Mouse (Mus musculus) liver, adult 2 months (tissue): ENCODE data around the gene Elmod3. TPM values are rescaled to one million over a fixed set of nuclear protein-coding genes. Genes with fewer than 3 reads are reported as not detected.
"Not testable (repeated sequence)": the region's sequence is repeated elsewhere in the genome, so short reads cannot be mapped to it uniquely, and the experiment has no call there.

ENCODE experiments used
- DNase-seq: peaks from one replicate; pipeline ENCODE4 v3.0.0-alpha.2; 2011; ENCODE audit warnings: low read depth, low spot score; ENCODE audit errors: extremely low read depth
- H3K27ac ChIP-seq: fragments of 200-500 bp; replicated peaks from 2 replicates; pipeline ENCODE4 v1.5.1; 2012; ENCODE audit warnings: low read depth, mild to moderate bottlenecking, control low read depth, inconsistent platforms, low read length; ENCODE audit not compliant: insufficient read depth
- H3K27me3 ChIP-seq: fragments of 200-500 bp; 2 replicates; pipeline ENCODE4 v1.6.1; 2012; ENCODE audit warnings: mild to moderate bottlenecking, moderate library complexity, low read length, inconsistent platforms; ENCODE audit not compliant: control insufficient read depth, insufficient read depth
- H3K36me3 ChIP-seq: fragments of 200-500 bp; 2 replicates; pipeline ENCODE4 v1.6.1; 2012; ENCODE audit warnings: low read length, inconsistent platforms; ENCODE audit not compliant: control insufficient read depth, insufficient read depth
- H3K4me1 ChIP-seq: fragments of 200-500 bp; 2 replicates; pipeline ENCODE4 v1.6.1; 2011; ENCODE audit warnings: low read length; ENCODE audit not compliant: control insufficient read depth, insufficient read depth
- H3K4me3 ChIP-seq: fragments of 200-500 bp; 2 replicates; pipeline ENCODE4 v1.5.1; 2011; ENCODE audit warnings: low read depth, mild to moderate bottlenecking, control low read depth, low read length, moderate library complexity; ENCODE audit not compliant: insufficient read depth
- H3K79me2 ChIP-seq: fragments of 200-500 bp; 2 replicates; pipeline ENCODE4 v1.6.1; 2012; ENCODE audit warnings: inconsistent platforms, mild to moderate bottlenecking, low read length, moderate library complexity; ENCODE audit not compliant: control insufficient read depth, insufficient read depth
- H3K9ac ChIP-seq: fragments of 200-500 bp; 2 replicates; pipeline ENCODE4 v1.6.1; 2012; ENCODE audit warnings: low read depth, mild to moderate bottlenecking, control low read depth, inconsistent platforms, low read length
- CTCF ChIP-seq: fragments of 200-500 bp; IDR thresholded peaks from 2 replicates; pipeline ENCODE4 v1.5.1; 2011; ENCODE audit warnings: low read depth, low read length, control low read depth
- POLR2A ChIP-seq: fragments of 200-500 bp; IDR thresholded peaks from 2 replicates; pipeline ENCODE4 v1.6.1; 2011; ENCODE audit warnings: low read length, control low read depth; ENCODE audit not compliant: insufficient read depth; ENCODE audit errors: extremely low read depth
- WGBS: fragments of 180-500 bp; shearing (Covaris S2); methylation state at CpG from one replicate; pipeline ENCODE4 v1.1.7; 2018; 5-methylcytosine and 5-hydroxymethylcytosine counted together
- polyA plus RNA-seq: library from polyadenylated mRNA; depleted of rRNA; stranded (reverse); fragments of >200 nt; gene quantifications from 2 replicates; pipeline ENCODE4 v1.2.3, GENCODE M21; 2012
- total RNA-seq: library from RNA; depleted of rRNA; stranded (reverse); fragments of >200 nt; gene quantifications from 2 replicates; pipeline ENCODE4 v1.2.3, GENCODE M21; 2014

The Elmod3 gene
- total and polyA plus RNA-seq, 2 experiments: 7.6 to 14.7 TPM

GRCm38 (mm10) chr6:72535165-72535564, 63.0 kb downstream of the Elmod3 start:
- Histone ChIP-seq H3K27ac (no peak overlapping the region), H3K9ac (no peak overlapping the region), H3K36me3 (no peaks in the 10 kb centered on the region), H3K79me2 (no peaks in the 10 kb centered on the region), H3K4me1 (0 out of 2 replicates have a peak, but pooled peaks cover 3% of the 10 kb centered on the region), H3K27me3 (no peaks in the 10 kb centered on the region), H3K4me3 (no peak overlapping the region)
- TF ChIP-seq CTCF: peak; percentile 91
- TF ChIP-seq POLR2A: no peak
- DNase-seq: peak; percentile 56
- 3% methylated on average over 9 of the region's 9 CpGs for WGBS

- Histone ChIP-seq H3K9ac (no peak overlapping the region), H3K79me2 (no peaks in the 10 kb centered on the region), H3K4me1 (0 out of 2 replicates have a peak, but pooled peaks cover 3% of the 10 kb centered on the region), H3K27me3 (no peaks in the 10 kb centered on the region), H3K4me3 (no peak overlapping the region), H3K36me3 (no peaks in the 10 kb centered on the region), H3K27ac (no peak overlapping the region)
- TF ChIP-seq POLR2A (no peak), CTCF (peak; percentile 79)
- 47% methylated on average over 9 of the region's 9 CpGs for WGBS
- DNase-seq: peak; percentile 21
Observed at GRCm38 (mm10) chr6:72534035-72534809, 64.0 kb downstream of the Elmod3 start.

GRCm38 (mm10) chr6:72533555-72533954, 64.7 kb downstream of the Elmod3 start:
- not testable (repeated sequence) for H3K79me2 ChIP-seq, DNase-seq, H3K27ac ChIP-seq, H3K9ac ChIP-seq, H3K27me3 ChIP-seq, H3K36me3 ChIP-seq, H3K4me1 ChIP-seq, H3K4me3 ChIP-seq
- 40% methylated on average over 1 of the region's 1 CpGs for WGBS

- 95% methylated on average over 4 of the region's 4 CpGs for WGBS
- no peaks in the 10 kb centered on the region for H3K27me3 ChIP-seq
- no peak overlapping the region for H3K4me3 ChIP-seq
- TF ChIP-seq CTCF (no peak), POLR2A (no peak)
- 0 out of 2 replicates have a peak, but pooled peaks cover 3% of the 10 kb centered on the region for H3K4me1 ChIP-seq
- H3K9ac ChIP-seq: no peak overlapping the region
- no peaks in the 10 kb centered on the region for H3K79me2 ChIP-seq
- H3K36me3 ChIP-seq: no peaks in the 10 kb centered on the region
- no peak overlapping the region for H3K27ac ChIP-seq
- no peak for DNase-seq
Observed at GRCm38 (mm10) chr6:72532580-72532979, 65.6 kb downstream of the Elmod3 start.

- no peak overlapping the region for H3K9ac ChIP-seq
- no peak for DNase-seq
- 84% methylated on average over 10 of the region's 10 CpGs for WGBS
Observed at GRCm38 (mm10) chr6:72528410-72529151, 69.6 kb downstream of the Elmod3 start.

More at GRCm38 (mm10) chr6:72528410-72529151, 69.6 kb downstream of the Elmod3 start:
- Histone ChIP-seq H3K79me2 (no peaks in the 10 kb centered on the region), H3K27me3 (no peaks in the 10 kb centered on the region), H3K4me3 (no peak overlapping the region), H3K4me1 (peaks cover under 1% of the 10 kb centered on the region; the same call in 1 of the 2 replicates), H3K27ac (no peak overlapping the region), H3K36me3 (no peaks in the 10 kb centered on the region)
- TF ChIP-seq CTCF: no peak
- TF ChIP-seq POLR2A: no peak
